Mouse (Mus musculus) megakaryocyte-erythroid progenitor cell, adult 5-6 weeks (primary cell): ENCODE data around the gene Fam133b. TPM values are rescaled to one million over a fixed set of nuclear protein-coding genes. Genes with fewer than 3 reads are reported as not detected.
A peak's percentile ranks its signal among the peaks of the same experiment; 100 is the strongest.

Source experiments
- ATAC-seq: replicated peaks from 2 replicates; pipeline ENCODE4 v1.8.0; 2016; ENCODE audit warnings: mild to moderate bottlenecking, inconsistent platforms; ENCODE audit not compliant: severe bottlenecking, poor library complexity, low FRiP score, low TSS enrichment
- total RNA-seq, 2 experiments: library from RNA; stranded (forward) in 1 of 2; stranded (reverse) in 1 of 2; fragments of 200-1000, 215-1000 nt in 1 of 2; fragments of >200 nt in 1 of 2; fragmentation: Nextera tagmentation in 1 of 2; gene quantifications; 2 replicates each; pipeline ENCODE4 v1.2.3; 2014 to 2017

The Fam133b gene
- 63.1 and 67.0 TPM in 2 replicates for total RNA-seq (2014; fragmentation: Nextera tagmentation)
- total RNA-seq (2017) = 91.9 and 134 TPM in 2 replicates

DNA sequence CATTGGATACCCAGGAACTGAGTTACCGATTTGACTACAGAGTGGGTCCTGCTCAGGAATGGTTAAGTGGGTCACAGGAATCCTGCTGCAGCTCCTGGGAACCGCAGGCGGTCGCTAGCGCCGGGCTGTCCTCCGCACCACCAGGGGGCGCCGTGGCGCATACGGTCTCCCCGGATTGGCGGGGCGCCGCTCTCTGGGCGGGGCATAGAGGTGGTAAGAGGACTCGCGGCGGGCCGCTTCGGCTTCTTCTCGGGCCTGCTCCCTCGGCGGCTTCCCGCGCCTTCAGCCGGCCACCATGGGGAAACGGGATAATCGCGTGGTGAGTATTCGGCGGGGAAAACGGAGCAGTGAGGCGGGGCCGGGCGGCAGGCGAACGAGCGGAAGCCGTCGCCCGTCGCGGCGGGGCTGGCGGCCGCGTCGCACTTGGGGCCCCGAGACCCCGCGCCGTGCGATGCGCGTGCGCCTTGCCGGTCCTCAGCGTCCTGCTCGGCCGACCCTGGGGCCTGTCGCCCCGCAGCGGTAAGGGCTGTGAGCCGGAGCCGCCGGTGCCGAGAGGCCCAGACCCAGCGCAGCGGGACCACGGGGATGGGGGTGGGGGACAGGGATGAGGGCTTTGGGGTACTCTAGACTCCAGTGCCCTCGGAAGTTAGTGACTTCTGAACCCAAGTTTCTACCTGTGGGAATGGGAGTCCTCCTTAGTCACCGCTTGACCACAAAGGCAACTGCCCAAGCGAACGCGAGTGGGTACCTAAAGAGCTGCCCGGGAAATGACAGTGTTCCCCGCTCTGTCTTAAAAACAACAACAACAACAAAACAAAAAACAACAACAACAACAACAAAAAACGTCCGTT lies at the start of gene Fam133b:
Gene Fam133b, plus strand, starts transcription at position 205 of the 851 bp plus-strand sequence.
- peak; percentile 87 for ATAC-seq

DNA sequence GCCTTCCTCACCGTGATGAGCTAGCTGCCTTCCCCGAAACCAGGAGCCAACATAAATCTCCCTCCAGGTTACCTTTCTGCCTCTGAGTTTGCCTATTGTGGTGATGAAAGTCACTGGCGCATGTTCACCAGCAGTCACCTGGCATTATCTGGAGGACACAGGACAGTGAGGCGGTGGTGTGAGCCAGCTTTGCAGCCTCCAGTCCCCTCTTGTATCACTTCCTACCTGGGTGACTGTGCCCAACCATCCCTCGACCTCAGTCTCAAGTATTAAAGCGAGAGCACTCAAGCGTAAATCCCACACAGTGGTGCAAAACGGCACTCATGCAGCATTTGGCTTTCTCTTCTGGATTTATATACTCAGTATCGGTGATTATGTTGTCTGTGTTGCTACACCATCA lies 49.7 kb upstream of the Fam133b start:
- no peak for ATAC-seq

DNA sequence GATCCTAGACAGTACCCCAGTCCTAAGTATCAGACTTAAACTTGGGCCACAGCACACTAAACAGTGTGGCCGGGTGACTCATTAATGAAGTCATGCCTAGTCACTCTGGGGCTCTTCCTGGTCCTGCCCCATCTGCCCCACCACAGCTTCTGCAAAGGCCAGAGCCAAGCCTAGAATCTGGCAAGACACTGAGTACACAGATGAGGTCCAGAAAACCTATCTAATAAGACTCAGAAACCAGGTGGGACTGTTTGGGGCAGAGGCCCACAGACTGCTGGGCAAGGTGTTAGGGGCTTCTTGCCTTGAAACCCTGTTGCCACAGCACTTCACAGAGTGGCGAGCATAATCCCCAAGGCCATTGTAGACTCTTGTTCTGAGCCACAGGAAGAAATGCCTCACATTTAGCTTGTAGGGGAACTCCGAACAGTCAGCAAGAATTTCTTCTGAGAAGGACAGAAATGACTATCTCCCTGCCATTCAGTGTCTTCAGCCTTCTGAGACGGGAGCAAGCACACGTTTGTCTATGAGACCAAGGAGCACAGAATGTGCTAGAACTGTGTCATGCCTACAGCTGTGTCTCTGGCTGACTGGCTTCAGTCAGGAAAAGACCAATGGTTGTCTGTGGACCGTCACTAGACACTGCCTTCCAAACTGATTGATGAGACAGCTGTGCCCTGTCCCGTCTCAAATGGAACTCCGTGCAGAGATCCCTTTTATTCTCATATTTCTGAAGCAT lies 49.0 kb upstream of the Fam133b start:
- peak; percentile 28 for ATAC-seq

DNA sequence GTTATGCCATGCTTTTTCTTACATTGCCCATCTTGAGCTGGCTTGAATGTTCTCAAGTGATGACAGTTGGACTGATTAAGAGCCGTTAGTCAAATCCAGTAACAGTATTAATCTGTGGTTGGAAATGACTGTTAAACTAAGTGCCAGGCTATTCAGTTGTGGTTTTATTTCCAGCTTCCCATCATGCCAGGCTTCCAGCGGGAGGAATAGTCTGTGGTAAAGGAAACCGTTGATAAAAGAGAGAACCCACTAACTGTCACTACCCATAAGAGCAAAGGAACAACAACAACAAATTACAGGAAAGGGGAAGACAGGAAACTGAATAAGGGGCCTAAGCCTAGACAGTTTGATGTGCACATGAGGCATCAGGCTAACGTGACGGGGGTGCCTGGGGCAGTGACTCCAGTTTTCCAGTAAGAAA lies 46.1 kb upstream of the Fam133b start:
- 0 out of 2 replicates have a peak, but pooled peaks have one; percentile 6 for ATAC-seq

DNA sequence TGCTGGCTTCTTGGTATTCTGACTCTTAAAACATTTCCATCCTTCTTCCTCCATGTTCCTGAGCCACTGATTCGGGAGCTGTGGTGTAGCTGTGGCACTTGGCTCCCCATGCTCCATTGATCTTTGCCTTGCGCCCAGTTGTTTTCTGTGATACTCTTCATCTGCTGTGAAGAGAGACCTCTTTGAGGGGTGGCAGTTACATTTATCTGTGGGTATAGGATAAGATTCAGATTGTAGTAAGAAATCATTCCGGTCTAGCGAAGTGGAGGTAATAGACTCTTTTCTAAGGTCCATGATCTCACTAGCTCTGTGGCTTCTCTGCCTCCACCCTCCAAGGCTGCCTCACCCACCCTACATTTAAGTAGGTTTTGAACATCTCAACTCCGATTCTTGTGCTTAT lies 43.3 kb upstream of the Fam133b start:
- ATAC-seq = no peak

DNA sequence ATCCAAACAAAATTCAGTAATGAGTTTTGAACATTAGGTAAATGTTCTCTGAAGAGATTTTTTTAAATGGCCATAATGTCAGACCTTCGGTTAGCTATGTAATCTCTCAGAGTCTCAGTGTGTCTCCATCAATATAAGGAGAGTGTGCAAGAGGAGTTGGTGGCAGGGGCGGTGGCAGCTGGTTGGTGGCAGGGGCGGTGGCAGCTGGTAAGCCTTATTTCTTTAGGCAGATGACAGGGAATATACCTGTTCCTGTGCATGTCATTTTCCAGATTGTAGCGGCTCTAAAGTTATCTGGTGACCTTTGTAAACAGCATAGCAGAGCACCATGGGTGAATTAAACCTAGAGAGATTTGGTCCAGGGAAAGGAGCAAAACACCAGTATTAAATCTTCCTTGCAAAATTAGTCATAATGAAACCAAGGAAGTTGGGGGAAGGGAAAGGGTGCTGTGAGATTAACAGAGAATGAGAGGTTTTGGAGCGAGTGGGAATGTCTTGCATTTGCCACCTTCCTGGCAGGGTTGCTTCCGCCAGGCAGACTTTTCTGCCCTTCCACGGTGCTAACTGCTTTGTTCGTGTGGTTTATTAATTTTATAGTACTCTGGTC lies 42.6 kb upstream of the Fam133b start:
- no peak for ATAC-seq

DNA sequence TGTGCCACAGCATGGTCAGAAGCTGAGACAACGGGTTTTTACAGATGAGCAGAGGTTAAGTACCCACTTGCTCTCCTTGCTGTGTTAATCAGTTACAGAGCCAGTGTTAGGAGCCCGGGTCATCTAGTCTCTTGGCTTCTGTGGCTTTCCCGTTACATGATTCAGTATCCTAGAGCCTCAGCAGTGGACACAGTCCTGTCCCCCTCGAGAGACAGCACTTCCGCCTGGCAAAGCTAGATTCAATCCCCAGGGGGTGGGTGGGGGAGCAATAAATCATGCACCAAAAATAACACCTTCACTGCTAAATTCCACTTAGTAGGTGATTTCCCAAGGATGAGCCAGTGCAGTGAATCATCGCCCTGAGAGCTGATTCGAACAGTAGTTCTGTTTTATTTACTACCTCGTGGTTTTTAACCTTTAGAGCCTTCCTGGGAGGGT lies 42.0 kb upstream of the Fam133b start:
- ATAC-seq = no peak

DNA sequence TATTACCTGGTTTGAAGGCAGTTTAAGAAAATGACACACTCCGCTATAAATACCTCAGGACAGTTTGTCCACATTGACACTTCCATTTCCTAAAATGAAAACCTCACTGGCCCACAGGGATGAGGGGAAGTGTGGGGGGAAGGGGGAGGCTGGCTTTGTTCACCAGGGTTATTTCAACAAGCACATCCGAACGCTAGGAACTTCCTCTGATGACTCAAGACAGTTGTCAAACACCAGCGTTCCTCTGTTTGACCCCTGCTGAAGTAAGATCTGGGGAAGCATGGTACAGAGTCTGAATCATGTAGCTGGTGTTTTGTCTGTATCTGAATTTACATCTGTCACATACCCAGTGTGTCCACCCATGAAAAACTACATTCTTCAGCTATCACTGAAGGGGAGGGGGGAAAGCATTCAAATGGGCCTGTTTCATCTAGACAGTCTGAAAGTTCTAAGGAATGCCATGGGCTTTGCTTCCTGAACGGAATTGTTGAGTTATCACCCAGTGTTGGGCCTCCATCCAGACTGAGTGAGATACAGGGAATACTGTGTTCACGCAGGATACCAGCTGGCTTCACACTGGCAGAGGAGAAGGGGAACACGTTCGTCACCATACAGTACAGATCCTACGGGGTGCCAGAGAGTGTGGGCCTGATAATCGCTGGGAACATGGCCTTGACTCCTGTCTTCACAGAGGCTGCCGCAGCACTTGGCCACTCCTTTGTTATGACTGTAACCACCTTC lies 40.9 kb upstream of the Fam133b start:
- peak; percentile 56 for ATAC-seq

DNA sequence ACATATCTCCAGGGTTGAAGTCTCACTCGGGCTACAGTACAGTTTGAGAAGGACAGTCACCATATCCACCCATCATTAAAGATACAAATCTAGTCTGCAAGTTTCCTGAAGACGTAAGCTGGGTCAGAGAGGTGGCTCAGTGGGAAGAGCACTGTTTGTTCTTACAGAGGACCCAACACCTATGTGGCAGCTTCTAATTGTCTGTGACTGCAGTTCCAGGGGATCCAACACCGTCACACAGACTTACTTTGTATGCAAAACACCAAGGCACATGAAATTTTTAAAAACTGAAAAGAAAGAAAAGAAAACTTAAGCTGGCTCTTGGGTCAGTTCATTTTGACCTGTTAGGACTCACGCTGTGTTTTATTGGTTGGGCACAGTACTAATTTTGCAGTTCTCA lies 40.3 kb upstream of the Fam133b start:
- no peak; the same call in 1 of the 2 replicates for ATAC-seq

DNA sequence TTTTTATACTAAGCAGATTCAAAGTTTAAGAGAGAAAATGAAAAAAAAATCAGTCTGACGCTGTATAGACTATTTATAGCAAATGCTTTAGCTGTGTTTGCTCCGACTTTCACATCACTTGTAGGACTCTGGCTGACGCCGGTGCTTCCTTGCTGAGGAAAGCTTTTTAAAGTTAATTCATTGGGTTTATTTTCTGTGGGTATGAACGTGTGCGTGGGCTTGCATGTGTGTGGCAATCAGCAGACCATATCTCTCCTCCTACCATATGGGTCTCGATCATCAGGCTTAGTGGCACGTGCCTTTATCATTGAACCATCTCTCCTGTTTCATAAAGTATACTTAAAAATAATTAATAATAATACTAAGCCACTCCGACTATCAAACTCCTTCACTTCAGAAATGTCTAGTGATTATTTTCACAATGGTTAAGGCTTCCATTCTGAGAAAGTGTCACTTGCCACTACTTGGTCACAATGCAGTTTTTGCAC lies 39.8 kb upstream of the Fam133b start:
- ATAC-seq = no peak

DNA sequence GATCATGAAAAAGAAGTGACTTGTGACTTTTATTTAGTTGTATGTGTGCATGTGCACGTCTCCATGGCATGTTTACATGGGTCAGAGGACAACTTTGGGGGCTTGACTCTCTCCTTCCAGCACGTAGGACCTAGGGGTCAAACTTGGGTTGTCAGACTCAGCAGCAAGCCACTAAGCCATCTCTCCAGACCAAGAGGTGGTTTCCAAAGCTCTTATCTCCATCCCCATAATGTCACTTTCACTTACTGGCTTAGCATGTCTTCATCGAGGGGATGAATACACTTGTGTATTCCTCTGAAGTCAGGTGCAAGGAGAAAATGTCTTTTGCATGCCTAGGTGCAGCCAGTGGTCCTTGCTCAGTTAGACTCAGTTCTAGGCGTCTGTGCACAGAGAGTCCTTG lies 39.2 kb upstream of the Fam133b start:
- no peak for ATAC-seq

DNA sequence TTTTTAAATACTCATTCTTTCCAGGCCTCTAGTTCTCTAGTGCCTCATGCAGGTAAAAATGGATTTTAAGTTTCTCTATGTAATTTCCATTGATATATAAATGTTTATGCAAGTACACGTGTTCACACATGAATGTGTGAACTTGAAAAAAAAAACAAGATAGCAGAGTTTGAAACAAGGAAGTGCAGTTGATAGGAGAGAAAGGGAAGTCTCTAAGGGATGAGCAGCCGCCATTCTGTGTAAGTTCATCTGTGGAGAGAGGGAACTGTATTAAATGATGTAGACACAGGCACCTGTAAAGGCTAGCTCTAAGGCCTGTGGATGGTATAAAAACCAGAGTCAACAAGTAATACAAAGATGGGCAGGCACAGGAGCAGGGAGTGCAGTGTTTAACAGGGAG lies 38.1 kb upstream of the Fam133b start:
- ATAC-seq = no peak

DNA sequence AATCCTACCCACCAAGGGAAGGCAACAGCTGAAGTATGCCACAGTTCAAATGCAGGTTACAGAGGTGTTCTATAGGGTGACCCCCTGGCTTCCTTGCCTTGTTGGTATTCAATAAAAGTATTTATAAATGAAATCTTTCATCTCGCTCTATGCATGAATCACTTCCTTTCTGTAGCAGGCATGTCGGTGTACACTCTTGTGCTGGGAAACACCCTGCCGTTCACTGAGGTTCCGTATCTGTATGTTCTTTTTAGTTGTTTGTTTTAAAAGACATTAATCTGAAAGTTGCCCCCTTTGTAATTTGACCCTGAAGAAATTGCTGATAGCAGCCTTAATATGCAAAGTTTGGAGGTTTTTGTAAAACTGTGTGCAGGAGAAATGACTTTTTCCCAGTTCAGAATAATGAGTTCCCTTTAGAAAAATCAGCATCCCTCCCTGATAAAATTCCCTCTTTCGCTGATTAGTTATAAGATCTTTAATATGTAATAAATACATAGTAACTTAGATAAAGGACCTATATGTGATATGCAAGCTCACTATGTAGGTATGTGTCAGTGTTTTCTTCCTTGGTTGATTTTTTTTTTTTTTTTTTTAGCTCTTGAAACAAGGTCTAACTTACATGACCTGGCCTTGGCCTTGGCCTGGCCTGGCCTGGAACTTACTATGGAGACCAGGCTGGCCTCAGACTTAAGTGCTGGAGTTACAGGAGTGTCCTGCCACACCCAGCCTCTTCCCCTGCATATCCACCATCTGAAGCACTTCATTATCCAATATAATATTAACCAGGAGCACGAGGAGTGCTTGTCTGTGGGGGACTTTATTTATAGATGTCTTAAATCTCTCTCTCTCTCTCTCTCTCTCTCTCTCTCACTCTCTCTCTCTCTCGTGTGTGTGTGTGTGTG lies 34.9 kb upstream of the Fam133b start:
- no peak for ATAC-seq

DNA sequence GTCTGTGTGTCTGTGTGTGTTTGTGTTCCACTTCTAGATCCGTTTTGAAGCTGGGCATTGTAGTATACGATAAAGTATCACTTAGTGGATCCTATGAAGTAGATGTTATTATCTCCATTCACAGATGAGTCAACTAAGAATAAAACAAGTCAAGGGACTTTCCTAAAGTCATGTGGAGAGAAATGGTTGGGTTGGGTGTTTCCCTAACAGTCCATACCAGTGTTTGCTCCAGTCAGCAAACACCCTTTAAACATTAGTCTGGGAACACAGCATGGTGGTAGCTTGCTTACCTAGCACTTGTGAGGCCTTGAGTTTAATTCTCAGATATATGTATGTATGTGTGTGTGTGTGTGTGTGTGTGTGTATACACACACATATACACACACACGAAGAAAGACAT lies 34.1 kb upstream of the Fam133b start:
- ATAC-seq = peak; percentile 21; the same call in 1 of the 2 replicates

DNA sequence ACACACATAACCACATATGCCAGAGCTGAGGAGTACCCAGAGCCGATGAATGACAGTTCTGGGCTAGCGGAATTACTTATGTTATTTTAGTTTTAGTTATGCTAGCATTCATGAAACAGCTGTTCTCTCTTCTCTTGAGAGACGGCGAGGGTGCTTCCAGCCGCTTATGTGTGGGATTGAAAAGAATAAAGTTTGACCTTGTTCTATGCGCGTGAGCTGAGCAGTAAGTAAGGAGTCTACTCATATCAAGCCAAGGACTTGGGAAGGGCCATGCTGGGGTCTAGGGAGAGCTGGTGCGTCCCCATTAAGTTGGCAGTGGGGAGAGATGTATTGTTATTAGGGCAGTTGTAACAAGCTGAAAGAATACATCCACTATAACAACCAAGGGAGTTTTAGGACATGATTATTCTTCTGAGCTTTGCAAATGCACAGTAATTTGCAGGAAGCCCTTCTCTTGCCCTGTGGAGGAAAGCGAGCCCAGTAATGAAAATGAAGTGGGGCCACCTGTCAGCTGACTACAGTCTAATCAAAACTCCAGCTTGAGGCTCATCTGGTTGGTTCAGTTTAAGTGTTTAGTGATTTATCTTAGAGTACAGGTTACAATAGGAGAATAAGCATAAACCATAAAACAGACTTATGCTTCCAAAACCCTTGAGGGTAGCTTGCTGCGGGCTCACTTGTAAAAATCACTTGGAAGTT lies 32.4 kb upstream of the Fam133b start:
- 0 out of 2 replicates have a peak, but pooled peaks have one; percentile 7 for ATAC-seq

DNA sequence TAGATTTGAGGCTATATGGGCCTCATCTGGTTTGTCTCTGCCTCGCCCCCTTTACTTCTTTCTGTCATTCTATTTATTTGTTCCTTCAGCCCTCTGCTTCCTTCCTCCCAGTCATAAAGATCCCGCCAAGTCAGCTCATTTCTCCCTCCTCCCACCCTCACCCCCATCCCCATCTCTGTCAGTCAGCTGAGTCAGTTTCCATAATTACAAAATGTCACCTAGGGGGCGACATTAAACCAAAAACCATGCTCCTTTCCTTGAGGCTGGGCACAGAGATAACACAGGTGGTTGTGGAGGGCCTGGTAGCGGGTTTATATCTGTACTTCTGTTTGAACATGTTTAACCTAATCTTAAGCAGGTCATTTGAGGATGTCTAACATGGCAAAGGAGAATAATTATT lies 31.0 kb upstream of the Fam133b start:
- ATAC-seq = peak; percentile 69

DNA sequence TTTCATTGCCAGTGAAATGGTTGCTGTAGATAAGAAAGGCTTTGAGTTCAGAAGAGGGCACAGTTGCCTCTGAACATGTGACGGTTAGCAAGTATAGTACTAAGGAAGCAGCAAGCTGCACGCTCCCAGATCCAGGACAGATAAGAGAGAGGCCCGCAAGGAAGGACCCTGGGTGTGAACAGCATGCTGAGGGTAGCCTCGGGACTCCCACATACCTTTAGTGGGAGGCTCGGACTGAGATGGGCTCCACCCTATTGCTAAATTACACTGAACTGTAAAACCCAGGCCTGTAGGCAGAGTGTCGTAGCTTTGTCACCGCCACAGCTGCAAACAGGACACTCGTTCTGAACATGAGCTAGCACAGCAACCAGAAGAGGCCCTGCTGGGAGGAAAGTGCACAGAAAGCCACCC lies 28.7 kb upstream of the Fam133b start:
- ATAC-seq = peak; percentile 39

DNA sequence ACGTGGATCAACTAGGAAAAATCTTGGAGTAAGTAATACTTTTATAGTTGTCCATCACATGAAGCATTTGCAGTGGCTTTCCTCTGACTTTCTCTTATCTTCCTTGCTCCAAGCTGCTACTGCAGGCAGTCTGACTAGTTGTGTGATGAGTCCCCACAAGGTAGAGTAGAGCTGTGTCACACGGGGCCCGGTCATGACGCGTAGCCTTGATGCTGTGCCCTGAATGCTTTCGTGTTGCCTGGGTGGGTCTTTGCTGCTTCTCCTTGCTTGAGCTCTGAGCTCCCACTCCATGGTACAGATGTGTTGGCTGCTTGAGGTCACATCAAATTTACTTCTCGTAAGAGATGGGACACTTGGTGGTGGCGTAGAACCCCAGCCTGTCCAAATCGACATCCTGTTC lies 28.2 kb upstream of the Fam133b start:
- peak; percentile 26; the same call in 1 of the 2 replicates for ATAC-seq
